Mouse (Mus musculus): ENCODE data around the gene Pam. TPM values are rescaled to one million over a fixed set of nuclear protein-coding genes. Genes with fewer than 3 reads are reported as not detected.
A peak's percentile ranks its signal among the peaks of the same experiment; 100 is the strongest.

The Pam gene
- polyA plus RNA-seq, 1 experiment from 2014 or later: 9.8 TPM

GRCm38 (mm10) chr1:97997088-97997487 is 98.4 kb downstream of the Pam start:
- Histone ChIP-seq H3K27ac (no peak overlapping the region), H3K27me3 (no peaks in the 10 kb centered on the region), H3K4me1 (replicated peaks) (no peaks in the 10 kb centered on the region), H3K36me3 (no peaks in the 10 kb centered on the region), H3K9ac (no peak overlapping the region), H3K4me3 (replicated peaks) (no peak overlapping the region), H3K4me2 (no peak overlapping the region), H3K9me3 (replicated peaks) (no peaks in the 10 kb centered on the region)
- WGBS (ENCODE audit: insufficient replicate concordance): 69% methylated on average over 1 of the region's 1 CpGs
- DNase-seq: no peak
- ATAC-seq (ENCODE audit: low read depth): no peak

DNA sequence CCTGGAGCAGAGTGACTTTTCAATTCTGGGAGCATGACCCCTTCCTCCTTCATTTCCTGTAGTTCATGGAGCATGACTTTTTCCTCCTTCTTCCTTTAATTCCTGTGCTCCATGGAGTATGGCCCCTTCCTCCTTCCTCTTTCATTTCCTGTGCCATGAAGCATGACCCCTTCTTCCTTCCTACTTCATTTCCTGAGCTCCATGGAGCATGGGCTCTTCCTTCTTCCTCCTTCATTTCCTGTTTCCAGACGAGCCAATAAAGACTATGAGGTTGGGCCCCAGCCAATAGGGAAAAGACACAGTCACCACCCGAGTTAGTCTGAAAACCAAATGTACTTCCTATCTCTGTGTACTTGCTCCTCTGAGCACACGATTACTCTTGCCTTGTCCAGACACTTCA is 103.5 kb downstream of the Pam start:
- ATAC-seq (ENCODE audit: low read depth): no peak
- Histone ChIP-seq H3K27ac (no peak overlapping the region), H3K4me3 (replicated peaks) (no peak overlapping the region), H3K27me3 (no peaks in the 10 kb centered on the region), H3K4me1 (replicated peaks) (no peaks in the 10 kb centered on the region), H3K9ac (no peak overlapping the region), H3K4me2 (no peak overlapping the region), H3K36me3 (no peaks in the 10 kb centered on the region), H3K9me3 (replicated peaks) (no peaks in the 10 kb centered on the region)
- DNase-seq: no peak
- 42% methylated on average over 3 of the region's 3 CpGs for WGBS (ENCODE audit: insufficient replicate concordance)

GRCm38 (mm10) chr1:97983189-97983588 is 112.3 kb downstream of the Pam start:
- Histone ChIP-seq H3K9me3 (replicated peaks) (no peaks in the 10 kb centered on the region), H3K4me2 (no peak overlapping the region), H3K27me3 (no peaks in the 10 kb centered on the region), H3K9ac (no peak overlapping the region), H3K36me3 (no peaks in the 10 kb centered on the region), H3K27ac (no peak overlapping the region), H3K4me3 (replicated peaks) (no peak overlapping the region), H3K4me1 (replicated peaks) (no peaks in the 10 kb centered on the region)
- ATAC-seq (ENCODE audit: low read depth) (no peak), DNase-seq (no peak)
- WGBS (ENCODE audit: insufficient replicate concordance): 48% methylated on average over 1 of the region's 1 CpGs

GRCm38 (mm10) chr1:97979422-97979821 is 116.0 kb downstream of the Pam start:
- 0 out of 2 replicates have a peak, but pooled peaks cover 4% of the 10 kb centered on the region for H3K4me1 ChIP-seq (replicated peaks)
- no peak for ATAC-seq (ENCODE audit: low read depth)
- 51% methylated on average over 1 of the region's 1 CpGs for WGBS (ENCODE audit: insufficient replicate concordance)

GRCm38 (mm10) chr1:97977521-97977920 is 117.9 kb downstream of the Pam start:
- Histone ChIP-seq H3K9ac (no peak overlapping the region), H3K27ac (no peak overlapping the region), H3K4me1 (replicated peaks) (0 out of 2 replicates have a peak, but pooled peaks cover 4% of the 10 kb centered on the region), H3K4me2 (peak overlapping the region; percentile 73), H3K27me3 (peaks cover 10% of the 10 kb centered on the region; the same call in 1 of the 2 replicates), H3K36me3 (no peaks in the 10 kb centered on the region), H3K4me3 (replicated peaks) (peak overlapping the region; percentile 56), H3K9me3 (replicated peaks) (no peaks in the 10 kb centered on the region)
- DNase-seq (no peak), ATAC-seq (ENCODE audit: low read depth) (no peak)
- 39% methylated on average over 7 of the region's 7 CpGs for WGBS (ENCODE audit: insufficient replicate concordance)

More at GRCm38 (mm10) chr1:97979422-97979821, 116.0 kb downstream of the Pam start:
- Histone ChIP-seq H3K9ac (no peak overlapping the region), H3K27me3 (peaks cover 10% of the 10 kb centered on the region; the same call in 1 of the 2 replicates), H3K27ac (no peak overlapping the region), H3K9me3 (replicated peaks) (no peaks in the 10 kb centered on the region), H3K4me2 (no peak overlapping the region), H3K4me3 (replicated peaks) (no peak overlapping the region), H3K36me3 (no peaks in the 10 kb centered on the region)
- DNase-seq: no peak

DNA sequence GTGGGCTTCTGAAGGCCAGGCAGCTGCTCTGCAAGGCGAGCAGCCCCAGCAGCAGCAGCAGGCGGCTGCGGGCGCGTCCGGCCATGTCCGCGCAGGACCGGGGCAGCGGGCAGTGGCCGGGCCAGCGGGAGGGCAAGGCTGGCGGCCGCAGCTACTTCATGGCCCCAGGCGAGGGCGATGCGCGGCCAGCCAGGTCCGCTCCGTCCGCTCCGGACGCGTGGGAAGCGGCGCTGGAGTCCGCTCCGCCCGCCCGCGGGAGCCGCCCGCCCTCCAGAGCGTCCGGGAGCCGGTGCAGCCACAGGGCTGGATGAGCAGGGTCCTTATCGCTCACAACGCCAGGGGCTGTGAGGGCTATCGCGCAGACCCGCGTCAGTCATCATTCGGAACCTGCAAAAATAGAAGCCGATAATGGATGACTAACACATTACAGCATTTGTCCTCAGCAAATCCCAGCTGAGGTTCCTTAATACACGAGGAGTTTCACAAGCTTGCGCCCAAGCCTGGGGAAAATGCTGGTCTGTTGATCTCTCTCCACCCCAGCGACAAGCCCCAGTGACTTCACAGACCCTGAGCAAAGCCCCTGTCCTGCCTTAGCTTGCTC is 118.5 kb downstream of the Pam start:
- peak overlapping the region; percentile 69 for H3K27ac ChIP-seq
- 0 out of 2 replicates have a peak, but pooled peaks cover 4% of the 10 kb centered on the region for H3K4me1 ChIP-seq (replicated peaks)
- H3K27me3 ChIP-seq: peaks cover 10% of the 10 kb centered on the region; the same call in 1 of the 2 replicates
- peak; percentile 11 for DNase-seq
- H3K36me3 ChIP-seq: no peaks in the 10 kb centered on the region
- H3K9me3 ChIP-seq (replicated peaks): no peaks in the 10 kb centered on the region
- ATAC-seq (ENCODE audit: low read depth): peak; percentile 86
- peak overlapping the region; percentile 73 for H3K4me2 ChIP-seq
- H3K9ac ChIP-seq: peak overlapping the region; percentile 61
- WGBS (ENCODE audit: insufficient replicate concordance): under 1% methylated on average over 47 of the region's 47 CpGs
- peak overlapping the region; percentile 56 for H3K4me3 ChIP-seq (replicated peaks)

DNA sequence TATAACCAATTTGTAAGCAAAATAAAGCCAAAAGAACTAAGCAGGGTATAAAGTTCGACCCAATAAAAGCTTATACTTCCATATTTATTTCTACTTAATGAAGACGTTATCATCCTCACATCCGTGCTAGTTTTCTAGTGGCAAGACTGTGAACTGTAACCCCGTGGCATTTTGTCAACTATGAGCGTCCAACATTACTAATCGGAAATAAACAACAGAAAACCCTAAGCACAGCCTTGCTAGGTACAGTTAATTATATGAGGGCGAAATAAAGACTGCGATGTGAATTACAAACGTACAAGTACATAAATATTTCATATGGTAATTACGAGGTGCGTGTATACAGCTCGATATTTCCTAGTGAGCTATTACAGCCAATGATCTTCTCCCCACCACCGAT is 119.4 kb downstream of the Pam start:
- no peaks in the 10 kb centered on the region for H3K9me3 ChIP-seq (replicated peaks)
- peak overlapping the region; percentile 56; the same call in 1 of the 2 replicates for H3K4me3 ChIP-seq (replicated peaks)
- WGBS (ENCODE audit: insufficient replicate concordance): 60% methylated on average over 13 of the region's 13 CpGs
- no peak for DNase-seq
- peaks cover 10% of the 10 kb centered on the region; the same call in 1 of the 2 replicates for H3K27me3 ChIP-seq
- no peak overlapping the region for H3K9ac ChIP-seq
- 0 out of 2 replicates have a peak, but pooled peaks cover 4% of the 10 kb centered on the region for H3K4me1 ChIP-seq (replicated peaks)
- no peaks in the 10 kb centered on the region for H3K36me3 ChIP-seq
- ATAC-seq (ENCODE audit: low read depth): no peak
- peak overlapping the region; percentile 73 for H3K4me2 ChIP-seq
- no peak overlapping the region for H3K27ac ChIP-seq

- H3K4me1 ChIP-seq (replicated peaks): 0 out of 2 replicates have a peak, but pooled peaks cover 4% of the 10 kb centered on the region
- DNase-seq: no peak
- H3K27ac ChIP-seq: no peak overlapping the region
- ATAC-seq (ENCODE audit: low read depth): no peak
- H3K36me3 ChIP-seq: no peaks in the 10 kb centered on the region
- 64% methylated on average over 11 of the region's 11 CpGs for WGBS (ENCODE audit: insufficient replicate concordance)
- H3K9me3 ChIP-seq (replicated peaks): no peaks in the 10 kb centered on the region
- peaks cover 10% of the 10 kb centered on the region; the same call in 1 of the 2 replicates for H3K27me3 ChIP-seq
- no peak overlapping the region for H3K4me2 ChIP-seq
- no peak overlapping the region for H3K4me3 ChIP-seq (replicated peaks)
- H3K9ac ChIP-seq: no peak overlapping the region
Observed at GRCm38 (mm10) chr1:97974968-97975367, 120.5 kb downstream of the Pam start.

GRCm38 (mm10) chr1:97969765-97970164 is 125.7 kb downstream of the Pam start:
- Histone ChIP-seq H3K9ac (no peak overlapping the region), H3K4me3 (replicated peaks) (no peak overlapping the region), H3K27ac (no peak overlapping the region), H3K9me3 (replicated peaks) (no peaks in the 10 kb centered on the region), H3K36me3 (no peaks in the 10 kb centered on the region), H3K27me3 (no peaks in the 10 kb centered on the region), H3K4me1 (replicated peaks) (no peaks in the 10 kb centered on the region), H3K4me2 (no peak overlapping the region)
- ATAC-seq (ENCODE audit: low read depth): no peak
- no peak for DNase-seq
- WGBS (ENCODE audit: insufficient replicate concordance): 54% methylated on average over 4 of the region's 4 CpGs

GRCm38 (mm10) chr1:97963711-97964110 is 131.7 kb downstream of the Pam start:
- no peak for ATAC-seq (ENCODE audit: low read depth)
- no peak for DNase-seq
- Histone ChIP-seq H3K27me3 (no peaks in the 10 kb centered on the region), H3K9ac (no peak overlapping the region), H3K4me1 (replicated peaks) (no peaks in the 10 kb centered on the region), H3K4me3 (replicated peaks) (no peak overlapping the region), H3K9me3 (replicated peaks) (no peaks in the 10 kb centered on the region), H3K27ac (no peak overlapping the region), H3K4me2 (no peak overlapping the region), H3K36me3 (no peaks in the 10 kb centered on the region)
- 44% methylated on average over 2 of the region's 2 CpGs for WGBS (ENCODE audit: insufficient replicate concordance)

- 69% methylated on average over 7 of the region's 7 CpGs for WGBS (ENCODE audit: insufficient replicate concordance)
Observed at GRCm38 (mm10) chr1:97962134-97962533, 133.3 kb downstream of the Pam start.

GRCm38 (mm10) chr1:97960681-97961080 is 134.8 kb downstream of the Pam start:
- Histone ChIP-seq H3K36me3 (no peaks in the 10 kb centered on the region), H3K4me3 (replicated peaks) (no peak overlapping the region), H3K27me3 (no peaks in the 10 kb centered on the region), H3K27ac (no peak overlapping the region), H3K9me3 (replicated peaks) (no peaks in the 10 kb centered on the region), H3K9ac (no peak overlapping the region), H3K4me1 (replicated peaks) (no peaks in the 10 kb centered on the region), H3K4me2 (no peak overlapping the region)
- 75% methylated on average over 3 of the region's 3 CpGs for WGBS (ENCODE audit: insufficient replicate concordance)
- DNase-seq: no peak
- no peak for ATAC-seq (ENCODE audit: low read depth)

More at GRCm38 (mm10) chr1:97962134-97962533, 133.3 kb downstream of the Pam start:
- Histone ChIP-seq H3K4me3 (replicated peaks) (no peak overlapping the region), H3K9me3 (replicated peaks) (no peaks in the 10 kb centered on the region), H3K9ac (no peak overlapping the region), H3K27me3 (no peaks in the 10 kb centered on the region), H3K4me2 (no peak overlapping the region), H3K4me1 (replicated peaks) (no peaks in the 10 kb centered on the region), H3K36me3 (no peaks in the 10 kb centered on the region), H3K27ac (no peak overlapping the region)
- DNase-seq: no peak
- no peak for ATAC-seq (ENCODE audit: low read depth)

Data from liver, embryonic 13.5 days (tissue).